Mouse (Mus musculus) bone marrow macrophage, adult 2 months (primary cell): ENCODE measurements around the gene Igfbp2.

Experiments
- CTCF ChIP-seq: IDR thresholded peaks from 2 replicates; pipeline ENCODE4 v1.5.1; 2012; ENCODE audit warnings: low read depth, mild to moderate bottlenecking, low read length, moderate library complexity
- POLR2A ChIP-seq: IDR thresholded peaks from 2 replicates; pipeline ENCODE4 v1.6.1; 2012; ENCODE audit warnings: mild to moderate bottlenecking, low read depth, low read length, borderline replicate concordance

DNA sequence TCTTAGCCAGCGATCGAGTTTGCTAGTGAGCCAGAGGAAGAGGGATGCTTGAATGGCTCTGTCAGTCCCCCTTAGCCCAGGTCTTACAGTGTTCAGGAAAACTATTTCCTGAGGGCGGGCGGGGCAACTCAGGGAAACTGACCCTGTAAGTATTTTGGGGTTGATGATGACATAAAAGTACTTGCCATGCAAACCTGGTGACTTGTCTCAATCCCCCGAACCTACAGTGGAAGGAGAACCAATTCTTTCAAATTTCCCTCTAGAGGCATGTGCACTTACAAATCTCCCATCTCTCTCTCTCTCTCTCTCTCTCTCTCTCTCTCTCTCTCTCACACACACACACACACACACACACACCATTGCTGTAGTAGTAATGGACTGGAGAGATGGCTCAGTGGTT lies 4.5 kb downstream of the Igfbp2 start:
- TF ChIP-seq POLR2A: no peak
- no peak for TF ChIP-seq CTCF
